Mouse (Mus musculus) limb, embryonic 14.5 days (tissue): ENCODE measurements at regions not wholly inside any gene's neighbourhood (a gene's known extent, or its start where the extent isn't known, plus 50 kb on each side); places are given as distances from the start of the nearest gene placed in this dataset.
"Not testable (repeated sequence)": the region's sequence is repeated elsewhere in the genome, so short reads cannot be mapped to it uniquely, and the experiment has no call there.

Experiments used
- ATAC-seq: fragments of 200-750 bp; cut with Nextera tagmentation; 2 replicates; pipeline ENCODE4 v1.8.0; 2017; ENCODE audit warnings: low read depth, moderate number of reproducible peaks, moderate TSS enrichment; ENCODE audit not compliant: low FRiP score
- DNase-seq: peaks from one replicate; pipeline ENCODE4 v3.0.0-alpha.2; 2015; ENCODE audit warnings: low spot score
- H3K27ac ChIP-seq: fragments of 300-500 bp; sonication (generic); replicated peaks from 2 replicates; pipeline ENCODE4 v1.5.1; 2014; ENCODE audit warnings: low read depth, mild to moderate bottlenecking, low read length, moderate library complexity, mixed read lengths
- H3K27me3 ChIP-seq: fragments of 300-500 bp; sonication (generic); 2 replicates; pipeline ENCODE4 v1.6.1; 2014; ENCODE audit warnings: low read length, mixed read lengths; ENCODE audit not compliant: control insufficient read depth, insufficient read depth
- H3K36me3 ChIP-seq: fragments of 300-500 bp; sonication (generic); 2 replicates; pipeline ENCODE4 v1.6.1; 2014; ENCODE audit warnings: mild to moderate bottlenecking, low read length, moderate library complexity, mixed read lengths; ENCODE audit not compliant: control insufficient read depth, insufficient read depth
- H3K4me1 ChIP-seq: fragments of 300-500 bp; sonication (generic); 2 replicates; pipeline ENCODE4 v1.6.1; 2014; ENCODE audit warnings: antibody characterized with exemption, low read length, mixed read lengths; ENCODE audit not compliant: control insufficient read depth, insufficient read depth
- H3K4me2 ChIP-seq: fragments of 300-500 bp; sonication (generic); replicated peaks from 2 replicates; pipeline ENCODE4 v1.6.1; 2014; ENCODE audit warnings: low read depth, mild to moderate bottlenecking, low read length, moderate library complexity; ENCODE audit not compliant: severe bottlenecking
- H3K4me3 ChIP-seq: fragments of 300-500 bp; sonication (generic); replicated peaks from 2 replicates; pipeline ENCODE4 v1.5.1; 2014; ENCODE audit warnings: low read length
- H3K9ac ChIP-seq: fragments of 300-500 bp; sonication (generic); 2 replicates; pipeline ENCODE4 v1.6.1; 2014; ENCODE audit warnings: mild to moderate bottlenecking, low read depth, low read length, moderate library complexity; ENCODE audit not compliant: severe bottlenecking
- H3K9me3 ChIP-seq: fragments of 300-500 bp; sonication (generic); 2 replicates; pipeline ENCODE4 v1.6.1; 2016; ENCODE audit warnings: low read length; ENCODE audit not compliant: control insufficient read depth
- POLR2A ChIP-seq: fragments of 200-500 bp; IDR thresholded peaks from 2 replicates; pipeline ENCODE4 v1.8.0; 2012; ENCODE audit warnings: inconsistent platforms, mild to moderate bottlenecking, moderate library complexity, borderline replicate concordance; ENCODE audit not compliant: insufficient read depth, insufficient read length; ENCODE audit errors: extremely low read depth
- WGBS: fragments of 180-500 bp; shearing (Covaris S2); extraction: QIAGEN DNeasy Blood & Tissue Kit; methylation state at CpG from one replicate; pipeline ENCODE4 v1.1.7; 2014; 5-methylcytosine and 5-hydroxymethylcytosine counted together

DNA sequence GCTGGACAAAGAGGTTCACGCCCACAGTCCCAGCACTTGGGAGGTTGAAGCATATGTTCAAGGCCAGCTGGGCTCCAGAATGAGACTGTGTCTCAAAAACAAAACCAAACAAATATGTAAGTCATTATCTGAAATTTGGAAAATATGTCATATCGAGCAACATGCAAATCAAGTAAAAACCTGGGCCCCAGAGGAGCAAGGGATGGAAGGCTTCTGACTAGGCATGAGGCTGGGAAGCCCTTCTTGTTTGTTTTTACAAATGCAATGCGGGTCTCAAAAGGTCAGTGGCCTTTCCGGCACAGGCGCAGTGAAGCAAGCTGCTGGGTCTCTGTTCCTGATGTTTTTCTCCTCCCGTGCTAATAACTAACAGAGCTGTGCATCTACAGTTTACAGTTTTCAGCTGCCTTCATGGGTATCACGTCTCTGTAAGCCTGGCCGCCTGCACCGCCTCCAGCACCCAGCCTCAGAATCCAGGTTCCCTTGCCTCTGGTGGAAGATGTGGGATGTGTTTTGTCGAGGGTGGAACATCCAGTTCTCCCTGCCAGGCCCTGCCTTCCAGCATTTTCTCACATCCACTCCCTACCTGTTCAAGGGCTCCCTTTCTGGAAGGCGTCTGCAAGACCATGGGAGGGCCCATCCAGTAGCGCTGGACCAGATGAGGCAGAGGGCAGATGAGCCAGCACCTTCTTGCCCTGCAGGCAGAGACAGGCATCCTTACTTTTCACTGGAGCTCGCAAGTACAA is 93.5 kb upstream of the Sipa1l1 start:
- no peak overlapping the region for H3K9ac ChIP-seq
- no peak overlapping the region for H3K4me2 ChIP-seq
- no peak for ATAC-seq

DNA sequence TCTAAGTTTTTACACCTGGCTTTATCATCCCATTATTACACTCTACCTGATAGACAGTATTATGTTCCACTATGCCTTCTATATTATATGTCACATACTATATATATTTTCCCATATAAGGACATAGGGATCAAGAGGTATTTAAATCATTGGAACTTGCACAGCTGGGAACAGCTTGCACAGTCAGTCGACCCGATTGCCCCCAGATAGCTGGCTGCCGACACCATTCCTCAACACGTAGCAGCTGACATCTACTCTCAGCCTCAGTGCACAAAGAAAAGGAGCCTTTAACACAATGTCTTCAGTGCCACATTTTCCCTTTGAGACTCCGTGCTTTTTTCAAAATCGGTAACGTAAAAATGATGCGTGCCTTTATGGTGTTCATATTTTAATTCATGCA is 92.4 kb upstream of the Sipa1l1 start:
- Histone ChIP-seq H3K4me3 (no peak overlapping the region), H3K4me1 (0 out of 2 replicates have a peak, but pooled peaks cover 2% of the 10 kb centered on the region), H3K4me2 (no peak overlapping the region), H3K27ac (no peak overlapping the region), H3K9me3 (no peaks in the 10 kb centered on the region), H3K9ac (no peak overlapping the region), H3K36me3 (no peaks in the 10 kb centered on the region), H3K27me3 (no peaks in the 10 kb centered on the region)
- 74% methylated on average over 8 of the region's 8 CpGs for WGBS
- no peak for TF ChIP-seq POLR2A
- DNase-seq: peak; percentile 35
- ATAC-seq: peak; percentile 60; the same call in 1 of the 2 replicates

More for the DNA sequence above, 93.5 kb upstream of the Sipa1l1 start:
- Histone ChIP-seq H3K4me3 (no peak overlapping the region), H3K9me3 (no peaks in the 10 kb centered on the region), H3K36me3 (no peaks in the 10 kb centered on the region), H3K4me1 (0 out of 2 replicates have a peak, but pooled peaks cover 2% of the 10 kb centered on the region), H3K27me3 (no peaks in the 10 kb centered on the region), H3K27ac (no peak overlapping the region)
- DNase-seq: no peak
- TF ChIP-seq POLR2A: no peak
- 39% methylated on average over 13 of the region's 13 CpGs for WGBS

DNA sequence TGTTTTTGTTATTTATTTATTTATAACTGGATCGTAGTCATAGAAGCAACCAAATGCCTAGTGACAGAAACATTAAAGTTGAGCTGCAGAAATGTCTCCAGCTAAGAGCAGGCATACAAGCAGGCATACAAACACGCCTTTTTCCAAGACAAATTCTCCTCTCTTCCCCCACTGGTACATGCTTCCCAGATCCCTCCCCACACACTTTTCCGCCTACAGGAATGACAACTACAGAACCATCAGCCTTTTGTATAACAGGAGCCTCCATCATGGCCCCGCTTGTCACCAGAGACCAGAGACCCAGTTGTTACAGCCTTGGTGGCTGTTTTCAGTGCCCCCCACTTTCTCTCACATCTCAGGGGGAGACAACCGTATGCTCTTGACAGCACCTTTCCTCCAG is 91.2 kb upstream of the Sipa1l1 start:
- 0 out of 2 replicates have a peak, but pooled peaks cover 1% of the 10 kb centered on the region for H3K4me1 ChIP-seq
- TF ChIP-seq POLR2A: no peak
- no peak overlapping the region for H3K4me3 ChIP-seq
- 86% methylated on average over 5 of the region's 5 CpGs for WGBS
- ATAC-seq (no peak), DNase-seq (no peak)
- no peak overlapping the region for H3K4me2 ChIP-seq
- H3K27me3 ChIP-seq: no peaks in the 10 kb centered on the region
- H3K27ac ChIP-seq: no peak overlapping the region
- H3K9ac ChIP-seq: no peak overlapping the region
- no peaks in the 10 kb centered on the region for H3K9me3 ChIP-seq
- H3K36me3 ChIP-seq: no peaks in the 10 kb centered on the region

DNA sequence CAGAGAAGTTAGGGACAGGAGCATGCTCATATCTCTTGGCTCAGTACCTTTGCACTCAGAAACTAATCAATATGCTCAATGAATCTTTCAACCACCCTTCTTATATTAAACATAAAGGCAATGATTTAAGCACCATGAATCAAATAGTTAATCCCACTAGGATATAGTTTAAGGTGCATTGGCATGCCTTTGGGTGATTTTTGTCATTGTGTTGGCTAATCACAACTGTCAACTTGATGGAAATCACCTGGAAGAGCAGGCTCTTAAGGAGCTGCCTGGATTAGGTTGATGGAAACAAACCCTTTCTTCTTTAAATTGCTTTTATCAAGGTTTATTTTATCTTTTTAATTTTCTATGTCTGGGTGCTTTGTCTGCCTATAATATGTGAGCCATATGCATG is 90.4 kb upstream of the Sipa1l1 start:
- H3K4me3 ChIP-seq: no peak overlapping the region
- DNase-seq (no peak), ATAC-seq (no peak)
- no peak for TF ChIP-seq POLR2A
- H3K27me3 ChIP-seq: no peaks in the 10 kb centered on the region
- no peak overlapping the region for H3K27ac ChIP-seq
- no peaks in the 10 kb centered on the region for H3K36me3 ChIP-seq
- no peak overlapping the region for H3K9ac ChIP-seq
- no peak overlapping the region for H3K4me2 ChIP-seq
- H3K4me1 ChIP-seq: no peaks in the 10 kb centered on the region
- no peaks in the 10 kb centered on the region for H3K9me3 ChIP-seq

DNA sequence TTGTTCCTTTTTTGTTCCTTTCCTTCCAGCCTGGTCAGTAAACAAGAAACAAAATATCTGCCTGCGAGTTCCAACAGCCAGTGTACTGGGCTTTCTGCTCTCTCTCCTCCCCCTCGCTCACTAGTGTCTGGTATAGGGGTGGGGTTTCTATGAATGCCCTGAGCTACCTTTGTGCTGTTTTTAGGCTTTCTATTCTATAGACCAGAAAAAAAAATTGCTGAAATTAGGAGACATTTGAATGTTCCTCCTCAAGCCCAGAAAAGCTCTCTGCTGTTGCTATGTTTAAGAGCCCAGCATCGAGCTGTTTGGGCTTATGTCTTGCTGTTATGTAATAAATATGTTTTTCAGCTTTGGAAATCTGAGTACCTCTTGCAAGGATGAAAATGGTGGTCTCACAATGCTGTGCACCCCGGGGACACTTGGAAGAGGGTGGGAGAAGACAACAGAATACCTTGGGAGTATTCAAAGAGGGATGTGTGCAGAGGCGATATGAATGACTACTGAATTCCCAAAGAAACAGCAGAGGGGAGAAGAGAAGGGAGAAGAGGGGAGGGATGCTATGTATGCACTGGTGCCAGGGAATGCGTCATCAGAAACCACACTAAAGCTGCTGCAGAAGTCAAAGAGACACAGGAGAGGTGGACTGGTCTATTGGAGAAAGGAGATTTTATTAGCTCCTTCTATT is 88.8 kb upstream of the Sipa1l1 start:
- 71% methylated on average over 6 of the region's 6 CpGs for WGBS
- Histone ChIP-seq H3K36me3 (no peaks in the 10 kb centered on the region), H3K4me2 (no peak overlapping the region), H3K27me3 (no peaks in the 10 kb centered on the region), H3K9me3 (no peaks in the 10 kb centered on the region), H3K4me3 (no peak overlapping the region), H3K4me1 (no peaks in the 10 kb centered on the region), H3K27ac (no peak overlapping the region), H3K9ac (no peak overlapping the region)
- DNase-seq: no peak
- ATAC-seq: no peak
- no peak for TF ChIP-seq POLR2A

DNA sequence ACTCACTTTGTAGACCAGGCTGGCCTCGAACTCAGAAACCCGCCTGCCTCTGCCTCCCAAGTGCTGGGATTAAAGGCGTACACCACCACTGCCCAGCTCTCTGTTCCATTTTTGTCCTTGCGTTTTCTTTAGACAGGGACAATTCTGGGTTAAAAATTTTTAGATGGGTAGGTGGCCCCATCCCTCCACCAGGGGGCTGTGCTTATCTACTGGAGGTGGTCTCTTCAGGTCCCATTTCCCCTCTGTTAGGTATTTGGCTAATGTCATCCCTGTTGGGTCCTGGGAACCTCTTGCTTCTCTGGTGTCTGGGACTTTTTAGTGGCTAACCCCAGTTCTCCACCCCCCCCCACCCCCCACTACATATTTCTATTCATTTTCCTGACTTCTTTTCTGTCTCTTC is 86.5 kb upstream of the Sipa1l1 start:
- ATAC-seq, H3K27me3 ChIP-seq, H3K36me3 ChIP-seq, H3K4me2 ChIP-seq, H3K4me3 ChIP-seq, DNase-seq, H3K9me3 ChIP-seq, H3K27ac ChIP-seq, H3K9ac ChIP-seq, H3K4me1 ChIP-seq: not testable (repeated sequence)
- WGBS: 96% methylated on average over 3 of the region's 4 CpGs
